Mouse (Mus musculus) C2C12 (cell line): Measurements from ENCODE around the gene Chrna5. TPM values are rescaled to one million over a fixed set of nuclear protein-coding genes. Genes with fewer than 3 reads are reported as not detected.

ENCODE experiments used
- H3K27me3 ChIP-seq: one replicate; pipeline ENCODE4 v1.6.1; 2011; ENCODE audit not compliant: control insufficient read depth, insufficient read depth, insufficient read length
- H3K36me3 ChIP-seq: one replicate; pipeline ENCODE4 v1.6.1; 2011; ENCODE audit not compliant: control insufficient read depth, insufficient read depth
- H3K4me3 ChIP-seq: one replicate; pipeline ENCODE4 v1.5.1; 2011; ENCODE audit warnings: mild to moderate bottlenecking, control low read depth; ENCODE audit not compliant: poor library complexity, insufficient read depth, severe bottlenecking
- H3K79me2 ChIP-seq: one replicate; pipeline ENCODE4 v1.6.1; 2011; ENCODE audit not compliant: control insufficient read depth, insufficient read depth
- H3K79me3 ChIP-seq: one replicate; pipeline ENCODE4 v1.6.1; 2011; ENCODE audit warnings: low read depth, control low read depth
- H3ac ChIP-seq: one replicate; pipeline ENCODE3; 2011; ENCODE audit warnings: low read depth; ENCODE audit not compliant: control insufficient read depth, insufficient read length
- CEBPB ChIP-seq: IDR thresholded peaks from one replicate; pipeline ENCODE4 v1.6.1; 2011; ENCODE audit warnings: low read depth, mild to moderate bottlenecking, control low read depth, moderate library complexity
- CTCF ChIP-seq: IDR thresholded peaks from one replicate; pipeline ENCODE4 v1.5.1; 2011; ENCODE audit not compliant: control insufficient read depth, insufficient read depth, insufficient read length
- FOSL1 ChIP-seq: IDR thresholded peaks from one replicate; pipeline ENCODE4 v1.8.0; 2011; ENCODE audit warnings: mild to moderate bottlenecking, low read length; ENCODE audit not compliant: poor library complexity, insufficient read depth, severe bottlenecking
- MAX ChIP-seq: IDR thresholded peaks from one replicate; pipeline ENCODE4 v1.6.1; 2011; ENCODE audit warnings: mild to moderate bottlenecking, control low read depth
- MYOD1 ChIP-seq: IDR thresholded peaks from one replicate; pipeline ENCODE4 v1.6.1; 2011; ENCODE audit warnings: low read depth; ENCODE audit not compliant: control insufficient read depth, insufficient read length
- MYOG ChIP-seq: IDR thresholded peaks from one replicate; pipeline ENCODE4 v1.6.1; 2011; ENCODE audit not compliant: control insufficient read depth, insufficient read length; ENCODE audit errors: extremely low read depth
- USF1 ChIP-seq: IDR thresholded peaks from one replicate; pipeline ENCODE4 v1.6.1; 2011; ENCODE audit warnings: low read depth, mild to moderate bottlenecking, control low read depth, moderate library complexity
- polyA plus RNA-seq: library from polyadenylated mRNA; unstranded; fragments of >200 nt; fragmentation: generic; extraction: Trizol; gene quantifications from one replicate; pipeline ENCODE4 v1.2.1, GENCODE M21; 2012; ENCODE audit warnings: missing spikeins

Gene Chrna5
- polyA plus RNA-seq, 1 experiment, result not detected

GRCm38 (mm10) chr9:54981291-54982191, 861 bp downstream of the Chrna5 start:
- Histone ChIP-seq H3K27me3 (peaks cover 29% of the 10 kb centered on the region), H3K36me3 (no peaks in the 10 kb centered on the region), H3K79me2 (no peaks in the 10 kb centered on the region), H3K4me3 (no peak overlapping the region), H3ac (no peak overlapping the region), H3K79me3 (no peaks in the 10 kb centered on the region)
- no peak for TF ChIP-seq MAX
- no peak for TF ChIP-seq MYOG
- TF ChIP-seq USF1, result no peak
- TF ChIP-seq FOSL1, result no peak
- no peak for TF ChIP-seq MYOD1
- no peak for TF ChIP-seq CTCF
- TF ChIP-seq CEBPB, result no peak

GRCm38 (mm10) chr9:54982401-54982800, 1.7 kb downstream of the Chrna5 start:
- Histone ChIP-seq H3K4me3 (no peak overlapping the region), H3K36me3 (no peaks in the 10 kb centered on the region), H3K79me3 (no peaks in the 10 kb centered on the region), H3K79me2 (no peaks in the 10 kb centered on the region), H3ac (no peak overlapping the region), H3K27me3 (peaks cover 29% of the 10 kb centered on the region)
- no peak for TF ChIP-seq MYOG
- no peak for TF ChIP-seq CTCF
- TF ChIP-seq CEBPB, result no peak
- TF ChIP-seq MAX, result no peak
- no peak for TF ChIP-seq MYOD1
- no peak for TF ChIP-seq FOSL1
- no peak for TF ChIP-seq USF1

GRCm38 (mm10) chr9:54990362-54990761, 9.7 kb downstream of the Chrna5 start:
- no peaks in the 10 kb centered on the region for H3K79me3 ChIP-seq
- H3K79me2 ChIP-seq, result no peaks in the 10 kb centered on the region
- H3K27me3 ChIP-seq, result no peaks in the 10 kb centered on the region
- no peak overlapping the region for H3K4me3 ChIP-seq
- no peak for TF ChIP-seq FOSL1
- TF ChIP-seq MYOD1, result no peak
- no peak for TF ChIP-seq USF1
- no peak for TF ChIP-seq MYOG
- no peak overlapping the region for H3ac ChIP-seq
- no peaks in the 10 kb centered on the region for H3K36me3 ChIP-seq

DNA sequence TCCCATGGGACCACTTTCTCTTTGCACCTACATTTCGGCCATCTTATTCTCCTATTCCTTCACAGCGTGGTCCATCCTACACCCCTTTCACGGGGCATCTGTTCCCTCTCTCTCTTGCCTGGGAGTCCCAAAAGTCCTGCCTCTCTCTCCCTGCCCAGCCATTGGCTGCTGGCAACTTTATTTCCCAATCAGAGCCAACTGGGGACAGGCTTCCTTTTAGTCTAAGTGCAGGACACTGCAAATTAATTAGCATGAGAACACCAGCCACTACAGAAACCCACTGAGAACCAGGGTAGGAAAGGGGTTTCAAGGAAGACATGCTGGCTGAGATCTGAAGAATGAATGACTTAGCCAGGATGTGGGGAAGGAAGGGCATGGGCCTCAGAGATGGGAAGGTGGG, 13.7 kb downstream of the Chrna5 start:
- Histone ChIP-seq H3K27me3 (no peaks in the 10 kb centered on the region), H3K36me3 (no peaks in the 10 kb centered on the region), H3K79me2 (no peaks in the 10 kb centered on the region), H3K79me3 (no peaks in the 10 kb centered on the region), H3ac (no peak overlapping the region), H3K4me3 (no peak overlapping the region)
- TF ChIP-seq USF1 (no peak), MAX (no peak)

DNA sequence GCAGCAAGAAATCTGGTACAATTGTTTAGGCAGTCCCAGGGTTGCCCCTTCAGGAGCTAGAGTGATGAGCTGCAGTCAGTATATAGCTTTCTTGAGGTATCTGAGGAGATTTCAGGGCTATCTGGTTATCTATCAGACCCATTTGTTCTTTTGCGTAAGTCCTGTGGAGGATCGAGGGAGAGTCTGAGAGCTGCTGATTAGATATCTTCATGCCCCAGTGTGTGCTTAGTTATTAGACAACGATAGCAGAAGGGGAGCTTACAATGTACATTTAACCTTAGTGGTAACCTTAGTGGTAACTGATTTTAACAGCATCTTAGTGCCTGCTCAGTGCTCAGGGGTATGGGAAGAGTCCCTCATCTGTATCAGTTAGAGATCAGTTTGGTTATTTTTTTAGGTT, 15.0 kb downstream of the Chrna5 start:
- Histone ChIP-seq H3K4me3 (no peak overlapping the region), H3K27me3 (no peaks in the 10 kb centered on the region), H3K79me3 (no peaks in the 10 kb centered on the region), H3K36me3 (no peaks in the 10 kb centered on the region), H3K79me2 (no peaks in the 10 kb centered on the region), H3ac (no peak overlapping the region)
- no peak for TF ChIP-seq FOSL1
- TF ChIP-seq USF1, result no peak
- no peak for TF ChIP-seq CTCF
- TF ChIP-seq CEBPB, result no peak
- TF ChIP-seq MYOD1, result no peak
- TF ChIP-seq MAX, result no peak
- no peak for TF ChIP-seq MYOG

DNA sequence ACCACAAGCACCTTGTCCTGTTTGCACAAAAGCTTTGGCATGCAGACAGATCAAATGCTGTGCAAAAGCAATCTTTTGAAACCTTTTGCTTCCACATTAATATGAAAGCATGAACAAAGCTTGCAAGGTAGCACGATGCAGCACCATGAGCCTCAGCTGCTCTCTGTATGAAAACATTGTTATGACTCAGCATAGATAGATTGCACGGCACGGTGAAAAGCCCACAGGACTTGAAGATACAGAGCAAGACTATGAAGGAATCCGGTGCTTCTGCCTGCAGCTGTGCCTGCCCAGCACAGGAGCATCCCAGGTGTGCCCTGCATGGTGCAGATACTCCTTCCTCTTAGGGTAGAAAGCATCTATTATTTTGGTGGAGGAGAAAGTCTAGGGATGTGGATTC, 22.9 kb downstream of the Chrna5 start:
- TF ChIP-seq CEBPB (no peak), MYOD1 (no peak), MAX (no peak), CTCF (no peak), FOSL1 (no peak), USF1 (no peak), MYOG (no peak)
- no peak overlapping the region for H3K4me3 ChIP-seq
- H3K36me3 ChIP-seq, result no peaks in the 10 kb centered on the region
- no peaks in the 10 kb centered on the region for H3K79me2 ChIP-seq
- H3ac ChIP-seq, result no peak overlapping the region
- no peaks in the 10 kb centered on the region for H3K27me3 ChIP-seq
- no peaks in the 10 kb centered on the region for H3K79me3 ChIP-seq
